Mouse (Mus musculus): Measurements from ENCODE around the gene Cyp3a11.
"Not testable (repeated sequence)": the region's sequence is repeated elsewhere in the genome, so short reads cannot be mapped to it uniquely, and the experiment has no call there.

Cyp3a11 gene

DNA sequence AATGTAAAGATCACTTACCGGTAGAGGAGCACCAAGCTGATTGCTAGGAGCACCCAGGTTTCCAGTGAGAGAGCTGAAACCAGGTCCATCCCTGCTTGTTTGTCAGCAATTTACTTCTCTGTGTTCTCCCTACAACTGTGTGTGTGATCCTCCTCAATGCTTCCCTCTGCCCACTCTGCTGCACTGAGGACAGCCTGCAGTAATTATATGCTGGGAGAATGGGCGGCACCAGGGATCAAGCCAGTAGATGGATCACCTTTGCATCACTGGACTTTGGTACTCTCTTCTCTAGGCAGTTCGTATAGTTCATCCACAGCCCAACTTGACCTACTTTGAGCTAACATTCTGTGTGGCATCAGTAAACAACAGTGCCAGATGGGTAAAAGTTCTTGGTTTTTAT is at the start of gene Cyp3a11:
Cyp3a11 (minus strand) TSS at position 277 of the 400 bp plus-strand sequence.
- DNase-seq (ENCODE audit: low spot score in 2 of 2), result no peak

DNA sequence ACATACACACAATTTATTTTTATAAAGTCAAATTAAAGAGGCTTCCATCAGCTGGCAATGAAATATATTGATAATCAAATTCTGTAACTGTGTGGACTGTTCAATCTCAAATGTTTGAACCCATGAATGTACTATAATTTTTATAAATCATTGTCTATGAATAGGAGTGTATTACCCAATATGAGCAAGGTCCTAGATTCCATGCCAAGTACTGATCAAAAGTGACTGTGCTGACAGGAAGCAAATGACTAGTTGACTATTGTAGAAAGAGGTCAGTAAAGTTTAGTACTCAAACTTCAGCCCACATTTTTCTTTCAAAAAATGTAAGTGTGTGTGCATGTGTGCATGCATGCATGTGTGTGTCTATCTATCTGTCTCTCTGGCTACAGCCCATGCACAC is 33.1 kb upstream of the Cyp3a11 start:
- DNase-seq (ENCODE audit: low spot score in 2 of 2), result no peak

GRCm38 (mm10) chr5:145911781-145912180 is 32.0 kb upstream of the Cyp3a11 start:
- no peak for DNase-seq (ENCODE audit: low spot score in 2 of 2)

DNA sequence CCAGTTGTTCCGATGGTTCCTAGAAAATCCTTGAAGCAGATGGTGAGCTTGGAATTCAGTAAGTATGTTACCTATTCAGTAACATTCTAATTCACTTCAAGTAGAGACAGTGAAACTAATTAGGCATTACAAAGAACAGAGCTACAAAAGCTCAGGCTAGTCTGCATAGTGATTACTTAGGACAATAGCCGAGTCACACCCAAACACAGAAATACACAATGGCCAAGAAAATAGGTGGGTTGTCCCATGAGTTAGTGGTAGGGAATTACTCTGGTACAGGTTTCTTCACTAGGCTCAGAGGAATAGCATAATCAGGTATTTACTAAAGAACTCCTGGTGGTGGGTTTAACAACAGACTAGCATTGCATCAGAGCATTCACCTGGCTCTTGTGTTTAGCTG is 27.2 kb upstream of the Cyp3a11 start:
- DNase-seq (ENCODE audit: low spot score in 2 of 2), result not testable (repeated sequence)

DNA sequence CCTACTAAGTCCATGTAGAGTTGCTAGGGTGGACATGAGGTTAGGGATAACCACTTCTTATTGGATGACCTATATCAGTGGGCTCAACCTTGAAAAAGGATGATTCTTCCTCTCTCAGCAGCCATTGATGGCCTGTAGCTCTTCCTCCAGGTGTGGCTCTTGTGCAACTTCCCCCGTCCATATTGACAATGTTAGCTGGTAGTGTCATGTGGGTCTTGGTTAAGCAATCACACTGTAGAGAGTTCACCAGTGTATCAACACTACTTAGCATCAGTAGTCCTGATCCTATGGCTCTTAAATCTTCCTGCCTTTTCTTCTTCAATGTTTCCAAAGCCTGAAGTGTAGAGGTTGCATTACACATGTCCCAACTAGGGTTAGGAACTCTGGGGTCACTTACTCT is 24.8 kb upstream of the Cyp3a11 start:
- DNase-seq (ENCODE audit: low spot score in 2 of 2), result no peak

DNA sequence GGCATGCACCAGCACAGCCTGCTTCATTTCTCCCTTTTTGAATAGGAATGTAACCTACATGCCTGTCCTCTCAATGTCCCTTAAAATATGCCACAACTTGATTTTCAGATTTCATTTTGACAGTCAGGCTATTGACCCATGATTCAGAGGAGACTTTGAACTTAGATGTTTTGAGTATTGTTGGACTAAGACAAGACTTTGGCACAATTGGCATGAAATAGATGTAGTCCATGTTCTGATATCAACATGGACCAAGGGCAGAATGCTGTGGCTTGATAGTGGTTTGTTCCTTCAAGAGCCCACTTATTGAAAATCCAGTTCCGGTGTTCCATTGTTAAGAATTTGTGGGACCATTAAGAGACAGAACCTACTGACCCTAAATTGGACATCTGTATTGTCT is 23.6 kb upstream of the Cyp3a11 start:
- DNase-seq (ENCODE audit: low spot score in 2 of 2), result no peak

DNA sequence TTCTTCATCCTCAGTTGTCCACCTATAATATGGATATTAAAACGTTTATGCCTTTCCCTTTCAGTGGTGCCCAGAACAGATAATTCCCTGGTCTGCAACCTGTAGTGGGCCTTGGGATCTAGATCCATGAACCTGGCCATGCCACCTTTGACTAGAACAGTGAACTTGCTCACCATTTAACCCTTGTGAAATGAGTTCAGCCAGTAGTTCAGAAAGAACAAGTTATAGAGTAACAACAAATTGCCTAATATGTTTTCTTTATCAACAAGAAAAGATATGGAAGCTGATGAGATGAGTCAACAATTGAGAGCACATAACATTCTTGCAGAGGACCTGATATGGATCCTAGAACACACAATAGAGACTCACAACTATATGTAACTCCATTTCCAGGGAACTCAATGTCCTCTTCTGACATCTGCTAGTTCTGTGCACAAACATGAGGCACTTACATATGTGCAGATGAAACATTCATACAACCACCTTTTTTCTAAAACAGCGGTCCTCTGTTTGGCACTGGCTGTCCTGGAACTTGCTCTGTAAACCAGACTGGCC is 20.7 kb upstream of the Cyp3a11 start:
- DNase-seq (ENCODE audit: low spot score in 2 of 2), result no peak

DNA sequence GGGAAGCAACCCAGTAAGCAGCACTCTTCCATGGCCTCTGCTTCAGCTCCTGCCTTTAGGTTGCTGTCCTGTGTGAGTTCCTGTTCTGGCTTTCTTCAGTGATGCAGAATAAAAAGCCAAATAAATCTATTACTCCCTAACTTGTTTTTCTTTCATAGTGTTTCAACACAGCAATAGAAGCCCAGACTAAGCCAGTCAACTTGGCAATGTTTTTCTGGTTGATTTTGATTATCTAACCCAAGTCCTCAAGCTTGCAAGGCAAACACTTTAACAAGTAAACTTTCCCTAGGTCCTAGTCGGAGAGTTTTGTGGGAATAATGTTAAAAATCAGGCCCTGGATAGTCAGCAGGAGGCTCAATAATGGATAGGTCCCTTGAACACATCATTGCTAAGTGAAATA is 17.5 kb upstream of the Cyp3a11 start:
- DNase-seq (ENCODE audit: low spot score in 2 of 2), result no peak

DNA sequence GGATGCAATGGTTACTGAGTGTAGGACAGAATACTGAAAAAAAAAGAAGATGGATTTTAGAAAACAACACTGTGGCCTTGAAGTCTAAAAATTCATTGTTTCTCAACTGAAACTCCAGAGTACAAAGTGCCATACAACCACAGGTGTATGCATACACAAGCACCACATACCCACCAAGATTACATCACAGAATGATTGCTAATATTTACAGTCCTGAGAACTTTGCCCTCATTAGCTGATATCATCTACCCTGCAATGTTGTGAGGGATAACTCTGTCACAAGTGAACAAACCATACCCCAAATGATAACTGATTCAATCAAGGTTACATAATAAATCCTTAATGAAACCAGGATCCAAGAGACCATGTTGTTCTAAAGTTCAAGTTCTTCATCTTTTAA is 1.4 kb upstream of the Cyp3a11 start:
- DNase-seq (ENCODE audit: low spot score in 2 of 2), result no peak

DNA sequence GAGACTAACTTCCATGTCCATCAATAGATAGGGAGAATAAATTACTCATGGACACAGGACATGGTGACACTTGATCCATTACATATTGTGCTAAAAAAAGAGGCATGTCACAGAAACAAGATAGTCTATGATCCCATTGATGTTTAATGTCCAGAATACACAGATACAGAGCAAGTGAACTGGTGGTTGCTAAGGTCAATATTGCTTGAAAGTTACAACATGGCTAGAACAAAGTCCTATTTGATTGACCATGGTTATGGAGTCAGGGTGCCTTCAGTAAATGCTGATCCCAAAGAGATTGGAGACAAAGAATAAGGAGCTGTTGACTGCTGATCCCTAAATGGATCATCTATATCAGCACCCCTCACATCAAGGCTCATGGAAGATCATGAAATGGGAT is 12.3 kb downstream of the Cyp3a11 start:
- DNase-seq (ENCODE audit: low spot score in 2 of 2), result not testable (repeated sequence)

GRCm38 (mm10) chr5:145805796-145806195 is 74.0 kb downstream of the Cyp3a11 start, which contains the start of gene Cyp3a44:
Cyp3a44 (minus strand) TSS chr5:145805874.
- not testable (repeated sequence) for DNase-seq (ENCODE audit: low spot score in 2 of 2)

Data from right cerebral cortex, adult 2 months (tissue).